Mouse (Mus musculus) midbrain, embryonic 14.5 days (tissue): ENCODE measurements at regions not wholly inside any gene's neighbourhood (a gene's known extent, or its start where the extent isn't known, plus 50 kb on each side); places are given as distances from the start of the nearest gene placed in this dataset.
A peak's percentile ranks its signal among the peaks of the same experiment; 100 is the strongest.
"Not testable (repeated sequence)": the region's sequence is repeated elsewhere in the genome, so short reads cannot be mapped to it uniquely, and the experiment has no call there.

Experiments used
- ATAC-seq: fragments of 200-750 bp; cut with Nextera tagmentation; 2 replicates; pipeline ENCODE4 v1.8.0; 2017; ENCODE audit warnings: moderate number of reproducible peaks, moderate library complexity; ENCODE audit not compliant: low FRiP score, low TSS enrichment
- DNase-seq: peaks from one replicate; pipeline ENCODE4 v3.0.0-alpha.2; 2015
- H3K27ac ChIP-seq: fragments of 300-500 bp; sonication (generic); replicated peaks from 2 replicates; pipeline ENCODE4 v1.5.1; 2014; ENCODE audit warnings: mild to moderate bottlenecking, low read depth, low read length, moderate library complexity
- H3K27me3 ChIP-seq: fragments of 300-500 bp; sonication (generic); 2 replicates; pipeline ENCODE4 v1.6.1; 2014; ENCODE audit warnings: low read length, control low read depth, mixed read lengths; ENCODE audit not compliant: control insufficient read depth, insufficient read depth
- H3K36me3 ChIP-seq: fragments of 300-500 bp; sonication (generic); 2 replicates; pipeline ENCODE4 v1.6.1; 2014; ENCODE audit warnings: low read length, control low read depth; ENCODE audit not compliant: control insufficient read depth, insufficient read depth
- H3K4me1 ChIP-seq: fragments of 300-500 bp; sonication (generic); 2 replicates; pipeline ENCODE4 v1.6.1; 2014; ENCODE audit warnings: mild to moderate bottlenecking, antibody characterized with exemption, low read length, control low read depth; ENCODE audit not compliant: control insufficient read depth, insufficient read depth
- H3K4me2 ChIP-seq: fragments of 300-500 bp; sonication (generic); 2 replicates; pipeline ENCODE4 v1.6.1; 2014; ENCODE audit warnings: mild to moderate bottlenecking, low read length, moderate library complexity
- H3K4me3 ChIP-seq: fragments of 300-500 bp; sonication (generic); replicated peaks from 2 replicates; pipeline ENCODE4 v1.5.1; 2014; ENCODE audit warnings: low read depth, low read length
- H3K9ac ChIP-seq: fragments of 300-500 bp; sonication (generic); replicated peaks from 2 replicates; pipeline ENCODE4 v1.6.1; 2014; ENCODE audit warnings: mild to moderate bottlenecking, low read length, moderate library complexity
- H3K9me3 ChIP-seq: fragments of 300-500 bp; sonication (generic); 2 replicates; pipeline ENCODE4 v1.6.1; 2016; ENCODE audit warnings: low read length, control low read depth, mixed read lengths; ENCODE audit not compliant: control insufficient read depth
- WGBS: fragments of 180-500 bp; shearing (Covaris S2); extraction: QIAGEN DNeasy Blood & Tissue Kit; methylation state at CpG from one replicate; pipeline ENCODE4 v1.1.7; 2014; 5-methylcytosine and 5-hydroxymethylcytosine counted together

DNA sequence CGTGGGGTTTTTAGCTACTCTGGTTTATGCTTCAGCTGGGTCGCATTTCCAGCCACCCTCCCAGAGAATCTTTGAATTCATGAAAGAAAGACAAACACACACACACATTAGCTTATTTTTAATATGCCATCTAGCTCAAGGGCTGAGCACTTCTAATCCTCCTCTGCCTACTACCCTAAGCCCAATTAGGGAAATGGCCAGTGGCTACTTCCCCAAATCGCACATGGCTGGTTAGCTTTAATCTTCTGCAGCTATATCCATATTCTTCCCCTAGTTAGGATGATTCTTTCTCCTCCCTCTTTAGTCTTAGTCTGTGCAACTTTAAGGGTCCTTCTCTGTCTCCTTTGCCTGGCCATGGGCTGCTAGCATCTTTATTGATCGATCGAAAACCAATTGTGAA lies 166.3 kb downstream of the Dio2 start:
- H3K9ac ChIP-seq = no peak overlapping the region
- ATAC-seq (no peak), DNase-seq (no peak)
- H3K4me3 ChIP-seq = no peak overlapping the region
- 70% methylated on average over 5 of the region's 5 CpGs for WGBS
- no peak overlapping the region for H3K27ac ChIP-seq
- no peak overlapping the region for H3K4me2 ChIP-seq
- no peaks in the 10 kb centered on the region for H3K27me3 ChIP-seq
- H3K4me1 ChIP-seq = no peaks in the 10 kb centered on the region
- H3K9me3 ChIP-seq = no peaks in the 10 kb centered on the region
- no peaks in the 10 kb centered on the region for H3K36me3 ChIP-seq

DNA sequence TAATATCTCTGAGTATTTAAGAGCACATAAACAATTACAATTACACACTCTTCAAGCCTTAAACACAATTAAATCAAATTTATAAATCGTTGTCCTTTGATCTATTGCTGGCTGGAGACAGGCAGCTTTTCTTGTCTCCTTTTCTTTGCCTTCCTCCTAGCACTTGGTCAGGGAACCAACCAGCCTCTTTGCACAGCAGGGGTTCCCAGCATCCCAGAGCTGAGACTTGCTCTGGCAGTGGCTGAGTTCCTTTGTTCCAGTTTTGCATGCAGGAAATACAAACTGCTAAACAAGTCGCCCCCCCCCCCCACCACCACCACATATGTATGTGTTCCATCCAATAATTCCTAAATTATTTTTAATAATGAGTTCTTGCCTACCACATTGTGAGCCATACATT lies 166.7 kb downstream of the Dio2 start:
- no peak overlapping the region for H3K9ac ChIP-seq
- DNase-seq = peak; percentile 39
- no peaks in the 10 kb centered on the region for H3K36me3 ChIP-seq
- no peak overlapping the region for H3K4me2 ChIP-seq
- ATAC-seq = no peak
- H3K4me1 ChIP-seq = no peaks in the 10 kb centered on the region
- no peak overlapping the region for H3K4me3 ChIP-seq
- no peaks in the 10 kb centered on the region for H3K27me3 ChIP-seq
- H3K27ac ChIP-seq = no peak overlapping the region
- no peaks in the 10 kb centered on the region for H3K9me3 ChIP-seq
- 8% methylated on average over 2 of the region's 2 CpGs for WGBS

DNA sequence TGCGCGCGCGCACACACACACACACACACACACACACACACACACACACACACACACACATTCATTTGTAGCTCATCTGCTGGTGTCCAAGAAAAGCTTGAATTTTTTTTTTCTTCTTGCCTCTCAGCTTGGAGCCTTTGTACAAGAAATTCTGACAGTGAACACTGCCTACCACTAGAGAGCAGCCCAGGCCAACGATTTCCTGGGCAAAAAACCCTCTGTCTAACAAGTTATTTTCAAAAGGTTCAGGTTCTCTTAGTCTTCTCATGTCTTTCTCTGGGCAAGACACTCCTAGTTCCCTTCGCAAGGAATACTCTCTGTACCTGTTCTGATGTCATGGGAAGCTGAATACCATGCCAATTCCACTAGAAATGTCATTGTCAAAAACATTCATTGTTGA lies 171.9 kb downstream of the Dio2 start:
- H3K9me3 ChIP-seq = no peaks in the 10 kb centered on the region
- no peaks in the 10 kb centered on the region for H3K36me3 ChIP-seq
- H3K4me2 ChIP-seq = no peak overlapping the region
- DNase-seq = peak; percentile 78
- 89% methylated on average over 6 of the region's 6 CpGs for WGBS
- H3K9ac ChIP-seq = no peak overlapping the region
- H3K4me1 ChIP-seq = no peaks in the 10 kb centered on the region
- H3K27ac ChIP-seq = no peak overlapping the region
- no peaks in the 10 kb centered on the region for H3K27me3 ChIP-seq
- no peak overlapping the region for H3K4me3 ChIP-seq
- no peak for ATAC-seq

GRCm38 (mm10) chr12:90565051-90565450 lies 173.2 kb downstream of the Dio2 start:
- Histone ChIP-seq H3K36me3 (no peaks in the 10 kb centered on the region), H3K27me3 (no peaks in the 10 kb centered on the region), H3K4me2 (no peak overlapping the region; the same call in 1 of the 2 replicates), H3K4me1 (no peaks in the 10 kb centered on the region), H3K4me3 (no peak overlapping the region), H3K27ac (no peak overlapping the region), H3K9me3 (no peaks in the 10 kb centered on the region), H3K9ac (no peak overlapping the region)
- no peak for DNase-seq
- 85% methylated on average over 3 of the region's 3 CpGs for WGBS
- no peak for ATAC-seq

DNA sequence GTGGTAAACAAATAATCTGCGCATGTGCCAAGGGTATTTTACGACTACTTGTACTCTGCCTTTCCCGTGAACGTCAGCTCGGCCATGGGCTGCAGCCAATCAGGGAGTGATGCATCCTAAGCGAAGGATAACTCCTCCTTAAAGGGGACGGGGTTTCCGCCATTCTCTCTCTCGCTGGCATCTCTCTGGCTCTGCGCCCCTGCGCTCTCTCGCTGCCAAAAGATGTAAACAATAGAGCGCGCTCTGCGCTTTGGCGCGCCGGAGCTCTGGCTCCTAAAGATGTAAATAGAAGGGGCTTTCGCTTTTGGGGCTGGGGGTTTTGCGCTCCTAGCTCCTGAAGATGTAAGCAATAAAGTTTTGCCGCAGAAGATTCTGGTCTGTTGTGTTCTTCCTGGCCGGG lies 173.6 kb downstream of the Dio2 start:
- H3K4me3 ChIP-seq, DNase-seq, H3K9me3 ChIP-seq, H3K36me3 ChIP-seq, H3K27ac ChIP-seq, H3K4me2 ChIP-seq, H3K9ac ChIP-seq, H3K27me3 ChIP-seq, H3K4me1 ChIP-seq, ATAC-seq: not testable (repeated sequence)
- 81% methylated on average over 17 of the region's 22 CpGs for WGBS

DNA sequence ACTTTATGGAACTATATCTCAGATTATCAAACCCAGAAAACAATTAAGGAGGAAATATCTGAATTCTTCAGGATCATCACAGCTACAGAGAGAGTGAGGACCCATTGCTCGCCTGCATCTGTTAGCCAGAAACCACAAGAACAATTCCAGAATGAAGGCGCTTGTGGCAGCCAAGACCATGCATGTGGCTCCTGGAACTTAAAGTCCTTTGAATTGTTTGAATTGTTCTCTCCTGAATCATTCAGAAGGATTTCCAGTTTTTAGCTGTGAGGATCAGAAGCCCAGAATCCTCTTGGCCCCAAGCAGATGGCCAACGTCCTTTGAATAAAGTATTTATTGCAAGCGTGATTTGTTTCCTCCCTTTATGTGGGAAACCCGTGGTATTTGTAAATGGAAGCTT lies 195.9 kb downstream of the Dio2 start:
- WGBS = 86% methylated on average over 5 of the region's 5 CpGs
- ATAC-seq = no peak

More for the DNA sequence above, 195.9 kb downstream of the Dio2 start:
- Histone ChIP-seq H3K9me3 (no peaks in the 10 kb centered on the region), H3K9ac (no peak overlapping the region), H3K27ac (no peak overlapping the region), H3K4me2 (no peak overlapping the region), H3K4me1 (no peaks in the 10 kb centered on the region), H3K36me3 (no peaks in the 10 kb centered on the region), H3K4me3 (no peak overlapping the region), H3K27me3 (no peaks in the 10 kb centered on the region)
- DNase-seq = no peak
